Mouse (Mus musculus): ENCODE measurements around the gene A730015C16Rik. TPM values are rescaled to one million over a fixed set of nuclear protein-coding genes. Genes with fewer than 3 reads are reported as not detected.
A peak's percentile ranks its signal among the peaks of the same experiment; 100 is the strongest.

The A730015C16Rik gene
- polyA plus RNA-seq, 1 experiment = not detected

GRCm38 (mm10) chr4:108811142-108811541 lies 37.3 kb downstream of the A730015C16Rik start:
- TF ChIP-seq CTCF (IDR thresholded peaks at IDR 0.05; ENCODE audit: borderline replicate concordance, control insufficient read depth, extremely low read depth, insufficient read depth, low read length, poor library complexity) (no peak), POLR2A (IDR thresholded peaks at IDR 0.05; ENCODE audit: control insufficient read depth, extremely low read depth, insufficient read depth, low read length, poor library complexity) (no peak)
- Histone ChIP-seq H3K4me1 (replicated peaks; ENCODE audit: control insufficient read depth, insufficient read depth, low read length) (no peaks in the 10 kb centered on the region), H3K27me3 (ENCODE audit: control insufficient read depth, insufficient read depth, low read length) (no peaks in the 10 kb centered on the region), H3K4me3 (ENCODE audit: control insufficient read depth, insufficient read depth, low read length) (no peak overlapping the region), H3K27ac (ENCODE audit: control insufficient read depth, insufficient read depth, low read length) (no peak overlapping the region), H3K36me3 (ENCODE audit: control insufficient read depth, insufficient read depth, low read length) (no peaks in the 10 kb centered on the region)
- 62% methylated on average over 4 of the region's 4 CpGs for WGBS
- DNase-seq = no peak

GRCm38 (mm10) chr4:108803535-108803934 lies 44.9 kb downstream of the A730015C16Rik start:
- Histone ChIP-seq H3K27ac (ENCODE audit: control insufficient read depth, insufficient read depth, low read length) (no peak overlapping the region), H3K4me3 (ENCODE audit: control insufficient read depth, insufficient read depth, low read length) (no peak overlapping the region), H3K4me1 (replicated peaks; ENCODE audit: control insufficient read depth, insufficient read depth, low read length) (no peaks in the 10 kb centered on the region), H3K36me3 (ENCODE audit: control insufficient read depth, insufficient read depth, low read length) (no peaks in the 10 kb centered on the region), H3K27me3 (ENCODE audit: control insufficient read depth, insufficient read depth, low read length) (no peaks in the 10 kb centered on the region)
- 93% methylated on average over 2 of the region's 2 CpGs for WGBS
- TF ChIP-seq POLR2A (IDR thresholded peaks at IDR 0.05; ENCODE audit: control insufficient read depth, extremely low read depth, insufficient read depth, low read length, poor library complexity) (no peak), CTCF (IDR thresholded peaks at IDR 0.05; ENCODE audit: borderline replicate concordance, control insufficient read depth, extremely low read depth, insufficient read depth, low read length, poor library complexity) (no peak)
- DNase-seq = no peak

- H3K4me3 ChIP-seq (ENCODE audit: control insufficient read depth, insufficient read depth, low read length) = no peak overlapping the region
- no peaks in the 10 kb centered on the region for H3K36me3 ChIP-seq (ENCODE audit: control insufficient read depth, insufficient read depth, low read length)
- H3K27ac ChIP-seq (ENCODE audit: control insufficient read depth, insufficient read depth, low read length) = no peak overlapping the region
Observed at GRCm38 (mm10) chr4:108798083-108798830, 50.2 kb downstream of the A730015C16Rik start.

More at GRCm38 (mm10) chr4:108798083-108798830, 50.2 kb downstream of the A730015C16Rik start:
- H3K27me3 ChIP-seq (ENCODE audit: control insufficient read depth, insufficient read depth, low read length) = no peaks in the 10 kb centered on the region
- DNase-seq = peak; percentile 46
- no peak for TF ChIP-seq POLR2A (IDR thresholded peaks at IDR 0.05; ENCODE audit: control insufficient read depth, extremely low read depth, insufficient read depth, low read length, poor library complexity)
- TF ChIP-seq CTCF (IDR thresholded peaks at IDR 0.05; ENCODE audit: borderline replicate concordance, control insufficient read depth, extremely low read depth, insufficient read depth, low read length, poor library complexity) = no peak
- no peaks in the 10 kb centered on the region for H3K4me1 ChIP-seq (replicated peaks; ENCODE audit: control insufficient read depth, insufficient read depth, low read length)
- 50% methylated on average over 2 of the region's 2 CpGs for WGBS

Other genes with a start within 250 kb of the A730015C16Rik start
- gene Cc2d1b, start 228.7 kb downstream of the A730015C16Rik start, polyA plus RNA-seq (2012; rRNA removed) = 73.1 and 73.2 TPM in 2 replicates
- gene 3110021N24Rik, start 129.0 kb downstream of the A730015C16Rik start, polyA plus RNA-seq (2012; rRNA removed) = 0.09 TPM in 1 of 2 replicates, not detected in the other
- gene Zfyve9, start 67.8 kb downstream of the A730015C16Rik start, polyA plus RNA-seq (2012; rRNA removed) = 0.73 and 0.84 TPM in 2 replicates
- 19.3 and 24.3 TPM in 2 replicates for gene Btf3l4, start 15.0 kb downstream of the A730015C16Rik start, polyA plus RNA-seq (2012; rRNA removed)
- gene Txndc12, start 14.0 kb downstream of the A730015C16Rik start, polyA plus RNA-seq (2012; rRNA removed) = 14.7 and 15.5 TPM in 2 replicates
- 72.6 and 76.0 TPM in 2 replicates for gene Kti12, start 834 bp downstream of the A730015C16Rik start, polyA plus RNA-seq (2012; rRNA removed)
- gene Rab3b, start 30.4 kb upstream of the A730015C16Rik start, polyA plus RNA-seq (2012; rRNA removed) = 0.91 and 1.7 TPM in 2 replicates
- 46.0 and 57.3 TPM in 2 replicates for gene Nrd1, start 152.0 kb upstream of the A730015C16Rik start, polyA plus RNA-seq (2012; rRNA removed)